Mouse (Mus musculus) intestine, embryonic 14.5 days (tissue): ENCODE measurements around the gene Eif4b. TPM values are rescaled to one million over a fixed set of nuclear protein-coding genes. Genes with fewer than 3 reads are reported as not detected.
"Not testable (repeated sequence)": the region's sequence is repeated elsewhere in the genome, so short reads cannot be mapped to it uniquely, and the experiment has no call there.

ENCODE experiments used
- ATAC-seq: fragments of 200-750 bp; cut with Nextera tagmentation; replicated peaks from 2 replicates; pipeline ENCODE4 v1.8.0; 2017; ENCODE audit warnings: low read depth, moderate number of reproducible peaks, moderate TSS enrichment, moderate library complexity; ENCODE audit not compliant: low FRiP score, low TSS enrichment
- DNase-seq: peaks from one replicate; pipeline ENCODE4 v3.0.0-alpha.2; 2018; ENCODE audit warnings: low spot score
- H3K27ac ChIP-seq: fragments of 300-500 bp; sonication (generic); 2 replicates; pipeline ENCODE4 v1.5.1; 2014; ENCODE audit warnings: low read depth, mild to moderate bottlenecking, control low read depth
- H3K27me3 ChIP-seq: fragments of 300-500 bp; sonication (generic); replicated peaks from 2 replicates; pipeline ENCODE4 v1.6.1; 2014; ENCODE audit warnings: low read length, control low read depth; ENCODE audit not compliant: control insufficient read depth, insufficient read depth
- H3K36me3 ChIP-seq: fragments of 300-500 bp; sonication (generic); 2 replicates; pipeline ENCODE4 v1.6.1; 2014; ENCODE audit warnings: low read length, control low read depth; ENCODE audit not compliant: control insufficient read depth, insufficient read depth
- H3K4me1 ChIP-seq: fragments of 300-500 bp; sonication (generic); replicated peaks from 2 replicates; pipeline ENCODE4 v1.6.1; 2014; ENCODE audit warnings: low read length, control low read depth, mixed read lengths; ENCODE audit not compliant: control insufficient read depth, insufficient read depth
- H3K4me2 ChIP-seq: fragments of 300-500 bp; sonication (generic); 2 replicates; pipeline ENCODE4 v1.6.1; 2014; ENCODE audit warnings: low read length
- H3K4me3 ChIP-seq: fragments of 300-500 bp; sonication (generic); 2 replicates; pipeline ENCODE4 v1.5.1; 2014; ENCODE audit warnings: low read depth, low read length, control low read depth, mixed read lengths
- H3K9ac ChIP-seq: fragments of 300-500 bp; sonication (generic); 2 replicates; pipeline ENCODE4 v1.6.1; 2014; ENCODE audit warnings: mild to moderate bottlenecking, low read length
- H3K9me3 ChIP-seq: fragments of 300-500 bp; sonication (generic); 2 replicates; pipeline ENCODE4 v1.6.1; 2016; ENCODE audit warnings: low read length, control low read depth; ENCODE audit not compliant: control insufficient read depth
- WGBS: fragments of 180-500 bp; shearing (Covaris S2); extraction: QIAGEN DNeasy Blood & Tissue Kit; methylation state at CpG from one replicate; pipeline ENCODE4 v1.1.7; 2014; 5-methylcytosine and 5-hydroxymethylcytosine counted together
- polyA plus RNA-seq: library from polyadenylated mRNA; unstranded; fragments of >200 nt; fragmentation: Nextera tagmentation; extraction: Ambion mirVana; gene quantifications from 2 replicates; pipeline ENCODE4 v1.2.1, GENCODE M21; 2014

The Eif4b gene
- polyA plus RNA-seq, 1 experiment from 2014 or later: 141 TPM

DNA sequence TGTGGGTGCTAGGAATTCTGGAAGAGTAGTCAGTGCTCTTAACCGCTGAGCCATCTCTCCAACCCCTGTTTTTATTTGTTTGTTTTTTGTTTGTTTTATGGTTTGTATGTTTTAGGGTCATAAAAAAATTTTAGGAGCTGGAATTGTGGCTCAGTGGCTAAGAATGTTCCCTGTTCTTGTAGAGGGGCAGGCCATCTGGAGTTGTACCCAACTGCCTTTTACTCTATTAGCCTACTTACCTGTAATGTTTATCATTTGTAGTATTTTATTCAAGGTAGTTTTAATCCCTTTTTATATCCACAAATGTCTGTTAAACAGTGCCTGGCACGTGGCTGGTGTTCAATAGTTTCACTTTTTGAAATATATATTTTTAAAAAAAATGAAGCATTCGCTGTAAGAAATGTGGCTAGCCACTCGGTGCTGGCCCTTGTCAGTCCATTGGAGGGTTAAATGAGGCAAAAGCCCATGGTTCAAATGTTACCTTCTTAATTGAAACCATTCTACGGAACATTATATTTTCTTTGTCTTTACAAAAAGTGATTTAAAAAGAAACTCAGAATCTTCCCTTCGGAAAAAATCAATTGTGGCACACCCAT lies 512 bp upstream of the Eif4b start:
- Histone ChIP-seq H3K27ac (no peak overlapping the region; the same call in 1 of the 2 replicates), H3K36me3 (no peaks in the 10 kb centered on the region; the same call in 1 of the 2 replicates), H3K27me3 (no peaks in the 10 kb centered on the region), H3K4me2 (peak overlapping the region; percentile 60), H3K4me1 (peaks cover 11% of the 10 kb centered on the region), H3K9ac (peak overlapping the region; percentile 25), H3K4me3 (peak overlapping the region; percentile 100), H3K9me3 (no peaks in the 10 kb centered on the region)
- ATAC-seq: peak; percentile 37
- WGBS: 11% methylated on average over 6 of the region's 6 CpGs
- no peak for DNase-seq

GRCm38 (mm10) chr15:102074070-102074731 lies 628 bp downstream of the Eif4b start:
- H3K9me3 ChIP-seq: no peaks in the 10 kb centered on the region
- no peaks in the 10 kb centered on the region for H3K27me3 ChIP-seq
- ATAC-seq (peak; percentile 30), DNase-seq (peak; percentile 84)
- peak overlapping the region; percentile 93 for H3K4me2 ChIP-seq
- peaks cover 11% of the 10 kb centered on the region for H3K4me1 ChIP-seq
- under 1% methylated on average over 57 of the region's 57 CpGs for WGBS
- peak overlapping the region; percentile 97 for H3K9ac ChIP-seq
- no peaks in the 10 kb centered on the region; the same call in 1 of the 2 replicates for H3K36me3 ChIP-seq
- peak overlapping the region; percentile 94 for H3K27ac ChIP-seq
- peak overlapping the region; percentile 100 for H3K4me3 ChIP-seq

- WGBS: 10% methylated on average over 11 of the region's 11 CpGs
- H3K4me1 ChIP-seq: peaks cover 11% of the 10 kb centered on the region
These were observed 1.5 kb downstream of the Eif4b start for GRCm38 (mm10) chr15:102074876-102075585.

DNA sequence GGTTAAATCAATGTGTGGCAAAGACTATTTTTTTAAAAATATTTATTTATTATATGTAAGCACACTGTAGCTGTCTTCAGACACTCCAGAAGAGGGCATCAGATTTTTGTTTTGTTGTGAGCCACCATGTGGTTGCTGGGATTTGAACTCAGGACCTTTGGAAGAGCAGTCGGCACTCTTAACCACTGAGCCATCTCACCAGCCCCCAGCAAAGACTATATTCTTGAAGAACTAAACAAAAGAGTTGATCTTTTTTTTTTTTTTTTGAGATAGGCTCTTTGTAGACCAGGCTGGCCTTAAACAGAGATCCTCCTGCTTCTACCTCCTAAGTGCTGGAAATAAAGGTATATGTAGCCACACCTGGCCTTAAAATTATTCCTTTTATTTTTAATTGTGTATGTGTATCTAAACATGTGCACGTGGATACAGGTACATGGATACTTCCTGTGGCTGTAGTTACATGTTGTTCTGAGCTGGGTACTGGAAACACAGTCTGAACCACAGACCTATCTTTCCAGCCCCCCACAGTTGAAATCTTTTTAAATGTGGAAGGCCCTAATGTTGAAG lies 3.6 kb downstream of the Eif4b start:
- peaks cover 20% of the 10 kb centered on the region for H3K36me3 ChIP-seq
- H3K4me3 ChIP-seq: no peak overlapping the region
- H3K4me2 ChIP-seq: no peak overlapping the region
- H3K27me3 ChIP-seq: no peaks in the 10 kb centered on the region
- peaks cover 11% of the 10 kb centered on the region for H3K4me1 ChIP-seq
- ATAC-seq (no peak), DNase-seq (no peak)
- H3K9me3 ChIP-seq: no peaks in the 10 kb centered on the region
- WGBS: 81% methylated on average over 2 of the region's 2 CpGs
- H3K9ac ChIP-seq: no peak overlapping the region
- no peak overlapping the region for H3K27ac ChIP-seq

More at GRCm38 (mm10) chr15:102074876-102075585, 1.5 kb downstream of the Eif4b start:
- Histone ChIP-seq H3K4me3 (peak overlapping the region; percentile 100), H3K9me3 (no peaks in the 10 kb centered on the region), H3K4me2 (peak overlapping the region; percentile 93), H3K27ac (peak overlapping the region; percentile 94), H3K36me3 (peaks cover 1% of the 10 kb centered on the region), H3K9ac (peak overlapping the region; percentile 97), H3K27me3 (no peaks in the 10 kb centered on the region)
- DNase-seq (no peak), ATAC-seq (no peak)

DNA sequence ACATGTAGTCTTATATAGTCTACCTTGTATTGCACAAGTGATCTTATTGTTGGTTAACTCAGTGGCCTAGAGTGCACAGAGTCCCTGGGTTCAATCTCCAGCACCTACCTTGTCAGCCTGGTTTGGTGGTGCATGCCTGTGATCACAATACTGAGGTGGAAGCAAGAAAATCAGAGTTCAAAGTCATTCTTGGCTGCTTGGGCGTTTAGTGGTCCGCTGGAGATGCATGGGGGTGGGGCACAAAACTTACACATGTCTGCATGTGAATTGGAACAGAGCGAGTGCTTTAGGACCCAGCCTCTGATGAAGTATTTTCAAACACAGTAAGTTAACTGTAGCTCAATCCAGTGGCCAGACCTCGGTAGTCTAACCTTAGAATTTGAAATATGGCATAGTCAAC lies 5.6 kb downstream of the Eif4b start:
- Histone ChIP-seq H3K36me3 (peaks cover 40% of the 10 kb centered on the region), H3K9me3 (no peaks in the 10 kb centered on the region), H3K9ac (no peak overlapping the region), H3K4me3 (no peak overlapping the region), H3K4me2 (no peak overlapping the region), H3K27ac (no peak overlapping the region), H3K27me3 (no peaks in the 10 kb centered on the region), H3K4me1 (peaks cover 11% of the 10 kb centered on the region)
- 71% methylated on average over 4 of the region's 4 CpGs for WGBS
- ATAC-seq (no peak), DNase-seq (no peak)

DNA sequence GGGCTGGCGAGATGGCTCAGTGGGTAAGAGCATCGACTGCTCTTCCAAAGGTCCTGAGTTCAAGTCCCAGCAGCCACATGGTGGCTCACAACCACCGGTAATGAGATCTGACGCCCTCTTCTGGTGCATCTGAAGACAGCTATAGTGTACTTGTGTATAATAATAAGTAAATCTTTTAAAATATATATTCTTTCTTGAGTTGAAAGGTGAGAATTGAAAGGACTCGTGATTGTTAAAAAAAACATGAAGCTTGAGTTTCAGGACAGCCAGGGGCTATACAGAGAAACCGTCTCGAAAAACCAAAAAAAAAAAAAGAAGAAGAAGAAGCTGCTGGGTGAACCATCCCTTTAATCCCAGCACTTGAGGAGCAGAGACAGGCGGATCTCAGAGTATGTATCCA lies 6.4 kb downstream of the Eif4b start:
- not testable (repeated sequence) for DNase-seq, H3K4me2 ChIP-seq, H3K27me3 ChIP-seq, H3K4me3 ChIP-seq, H3K9me3 ChIP-seq, H3K9ac ChIP-seq, H3K4me1 ChIP-seq, H3K27ac ChIP-seq, ATAC-seq
- H3K36me3 ChIP-seq: peaks cover 47% of the 10 kb centered on the region
- WGBS: 80% methylated on average over 8 of the region's 8 CpGs

- Histone ChIP-seq H3K36me3 (peaks cover 52% of the 10 kb centered on the region), H3K9me3 (no peaks in the 10 kb centered on the region), H3K4me1 (peaks cover 5% of the 10 kb centered on the region), H3K4me2 (no peak overlapping the region), H3K27me3 (no peaks in the 10 kb centered on the region), H3K9ac (no peak overlapping the region), H3K27ac (no peak overlapping the region), H3K4me3 (no peak overlapping the region)
- DNase-seq (no peak), ATAC-seq (no peak)
- WGBS: 67% methylated on average over 2 of the region's 2 CpGs
These were observed 6.9 kb downstream of the Eif4b start for GRCm38 (mm10) chr15:102080429-102080828.

- H3K9me3 ChIP-seq: no peaks in the 10 kb centered on the region
- no peaks in the 10 kb centered on the region for H3K4me1 ChIP-seq
- H3K36me3 ChIP-seq: peaks cover 70% of the 10 kb centered on the region
- no peaks in the 10 kb centered on the region for H3K27me3 ChIP-seq
- no peak overlapping the region for H3K4me3 ChIP-seq
- no peak overlapping the region for H3K27ac ChIP-seq
- WGBS: 88% methylated on average over 4 of the region's 4 CpGs
- no peak for DNase-seq
- no peak overlapping the region for H3K9ac ChIP-seq
- ATAC-seq: no peak
- H3K4me2 ChIP-seq: no peak overlapping the region
These were observed 8.6 kb downstream of the Eif4b start for GRCm38 (mm10) chr15:102082148-102082547.
